Mouse (Mus musculus) liver, postnatal 0 days (tissue): ENCODE results near the gene Dhrs9. TPM values are rescaled to one million over a fixed set of nuclear protein-coding genes. Genes with fewer than 3 reads are reported as not detected.

Source experiments
- ATAC-seq: fragments of 200-750 bp; cut with Nextera tagmentation; 2 replicates; pipeline ENCODE4 v1.8.0; 2017; ENCODE audit warnings: mild to moderate bottlenecking, moderate library complexity
- DNase-seq: peaks from one replicate; pipeline ENCODE4 v3.0.0-alpha.2; 2016
- H3K27ac ChIP-seq: fragments of 300-500 bp; sonication (generic); 2 replicates; pipeline ENCODE4 v1.5.1; 2014; ENCODE audit warnings: antibody characterized with exemption, moderate library complexity, mild to moderate bottlenecking, low read depth
- H3K27me3 ChIP-seq: fragments of 300-500 bp; sonication (generic); 2 replicates; pipeline ENCODE4 v1.6.1; 2014; ENCODE audit warnings: low read length, control low read depth, mixed read lengths; ENCODE audit not compliant: insufficient read depth
- H3K36me3 ChIP-seq: fragments of 300-500 bp; sonication (generic); replicated peaks from 2 replicates; pipeline ENCODE4 v1.6.1; 2014; ENCODE audit warnings: mild to moderate bottlenecking, control low read depth, low read length, moderate library complexity, mixed read lengths; ENCODE audit not compliant: insufficient read depth
- H3K4me1 ChIP-seq: fragments of 300-500 bp; sonication (generic); 2 replicates; pipeline ENCODE4 v1.6.1; 2014; ENCODE audit warnings: antibody characterized with exemption, mild to moderate bottlenecking, control low read depth; ENCODE audit not compliant: insufficient read depth
- H3K4me2 ChIP-seq: fragments of 300-500 bp; sonication (generic); 2 replicates; pipeline ENCODE4 v1.6.1; 2014; ENCODE audit warnings: low read depth, mild to moderate bottlenecking, low read length, moderate library complexity, mixed read lengths
- H3K4me3 ChIP-seq: fragments of 300-500 bp; sonication (generic); 2 replicates; pipeline ENCODE4 v1.5.1; 2014; ENCODE audit warnings: low read depth, low read length
- H3K9ac ChIP-seq: fragments of 300-500 bp; sonication (generic); replicated peaks from 2 replicates; pipeline ENCODE4 v1.6.1; 2014; ENCODE audit warnings: mild to moderate bottlenecking, moderate library complexity
- H3K9me3 ChIP-seq: fragments of 300-500 bp; sonication (generic); 2 replicates; pipeline ENCODE4 v1.6.1; 2016; ENCODE audit warnings: mild to moderate bottlenecking, control low read depth, low read length, mixed read lengths
- CTCF ChIP-seq: sonication (generic); IDR thresholded peaks from 2 replicates; pipeline ENCODE4 v1.5.1; 2016; ENCODE audit warnings: antibody characterized with exemption, low read depth
- EP300 ChIP-seq: IDR thresholded peaks from 2 replicates; pipeline ENCODE4 v1.6.1; 2016; ENCODE audit warnings: antibody characterized with exemption, low read depth, mild to moderate bottlenecking
- WGBS: fragments of 180-500 bp; shearing (Covaris S2); extraction: QIAGEN DNeasy Blood & Tissue Kit; methylation state at CpG from one replicate; pipeline ENCODE4 v1.1.7; 2014; ENCODE audit not compliant: insufficient replicate concordance; 5-methylcytosine and 5-hydroxymethylcytosine counted together
- polyA plus RNA-seq: library from polyadenylated mRNA; unstranded; fragments of >200 nt; fragmentation: Nextera tagmentation; extraction: Ambion mirVana; gene quantifications from 2 replicates; pipeline ENCODE4 v1.2.1, GENCODE M21; 2015

Gene Dhrs9
- polyA plus RNA-seq, 1 experiment from 2014 or later, result 0.27 TPM

DNA sequence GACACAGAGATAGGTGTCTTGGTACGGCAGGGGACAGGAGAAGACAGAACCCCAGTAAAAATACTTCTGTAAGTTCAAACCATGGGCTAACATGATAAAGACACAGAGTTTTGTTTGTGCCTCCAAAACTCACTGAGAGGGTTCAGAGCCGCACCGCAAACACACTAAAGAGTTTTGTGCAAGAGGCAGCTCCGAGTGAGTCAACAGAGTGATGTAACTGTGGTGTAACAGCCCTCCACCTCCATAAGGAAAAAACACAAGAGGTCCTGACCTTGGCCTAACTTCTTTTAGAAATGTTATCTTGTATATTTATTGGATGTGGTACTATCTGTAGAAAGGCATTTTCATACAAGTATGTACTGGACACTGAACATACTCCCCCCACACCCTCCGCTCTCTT, 25.4 kb downstream of the Dhrs9 start:
- Histone ChIP-seq H3K4me3 (peak overlapping the region; percentile 32), H3K9me3 (no peaks in the 10 kb centered on the region), H3K27ac (peak overlapping the region; percentile 92), H3K9ac (peak overlapping the region; percentile 63), H3K4me2 (peak overlapping the region; percentile 59), H3K36me3 (no peaks in the 10 kb centered on the region), H3K4me1 (0 out of 2 replicates have a peak, but pooled peaks cover 9% of the 10 kb centered on the region), H3K27me3 (no peaks in the 10 kb centered on the region)
- DNase-seq (peak; percentile 47), ATAC-seq (peak; percentile 89)
- TF ChIP-seq CTCF (no peak), EP300 (peak; percentile 53)
- 53% methylated on average over 5 of the region's 5 CpGs for WGBS

DNA sequence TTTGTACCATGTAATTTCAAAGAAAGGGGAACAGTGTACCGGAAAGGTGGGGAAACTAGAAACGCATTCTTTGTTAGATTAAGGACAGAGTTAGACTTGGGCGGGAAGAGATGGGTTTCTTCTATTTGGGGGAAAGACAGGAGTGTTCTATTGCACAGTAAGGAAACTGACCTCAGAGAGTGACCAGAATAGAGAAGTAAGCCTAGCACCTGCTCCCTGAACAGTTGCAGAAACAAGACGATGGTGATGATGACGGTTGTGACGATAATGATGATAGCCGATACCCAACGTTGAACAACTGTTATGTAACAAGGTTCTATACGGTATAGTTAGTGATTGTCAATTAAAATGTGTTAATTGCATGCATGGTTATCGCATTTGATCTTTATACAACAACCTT, 34.3 kb downstream of the Dhrs9 start:
- no peak overlapping the region for H3K9ac ChIP-seq
- TF ChIP-seq CTCF (no peak), EP300 (0 out of 2 replicates have a peak, but pooled peaks have one; percentile 41)
- H3K27ac ChIP-seq, result peak overlapping the region; percentile 82
- DNase-seq (no peak), ATAC-seq (peak; percentile 30; the same call in 1 of the 2 replicates)
- 62% methylated on average over 10 of the region's 10 CpGs for WGBS
- H3K4me3 ChIP-seq, result no peak overlapping the region
- 0 out of 2 replicates have a peak overlapping the region, but pooled peaks have one; percentile 27 for H3K4me2 ChIP-seq
- no peaks in the 10 kb centered on the region for H3K27me3 ChIP-seq
- H3K9me3 ChIP-seq, result no peaks in the 10 kb centered on the region
- no peaks in the 10 kb centered on the region for H3K36me3 ChIP-seq
- H3K4me1 ChIP-seq, result peaks cover 7% of the 10 kb centered on the region; the same call in 1 of the 2 replicates

DNA sequence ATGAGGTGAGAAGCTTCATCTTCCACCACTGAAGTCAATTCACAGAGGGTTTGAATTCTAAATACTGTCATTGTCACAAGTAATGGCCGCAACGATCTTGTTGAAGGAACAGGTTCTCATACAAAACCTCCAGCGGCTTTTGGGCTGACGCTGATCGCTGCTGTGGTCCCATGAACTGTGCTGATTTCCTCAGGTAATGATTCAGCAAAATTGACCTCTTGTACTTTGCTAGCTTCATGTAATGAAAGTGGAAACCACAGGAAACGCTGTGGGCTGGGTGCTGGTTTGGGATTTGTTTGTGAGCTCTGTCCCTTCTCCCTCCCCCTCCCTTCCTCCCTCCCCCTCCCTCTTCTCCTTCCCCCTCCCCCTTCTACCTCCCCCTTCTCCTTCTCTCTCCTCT, 34.8 kb downstream of the Dhrs9 start:
- H3K36me3 ChIP-seq, result no peaks in the 10 kb centered on the region
- H3K4me2 ChIP-seq, result peak overlapping the region; percentile 27; the same call in 1 of the 2 replicates
- peaks cover 7% of the 10 kb centered on the region; the same call in 1 of the 2 replicates for H3K4me1 ChIP-seq
- no peak overlapping the region for H3K4me3 ChIP-seq
- no peaks in the 10 kb centered on the region for H3K9me3 ChIP-seq
- no peaks in the 10 kb centered on the region for H3K27me3 ChIP-seq
- H3K27ac ChIP-seq, result peak overlapping the region; percentile 82
- DNase-seq, result peak; percentile 46
- H3K9ac ChIP-seq, result no peak overlapping the region
- WGBS, result 21% methylated on average over 6 of the region's 6 CpGs
- no peak for TF ChIP-seq CTCF
- no peak for TF ChIP-seq EP300
- peak; percentile 87 for ATAC-seq

DNA sequence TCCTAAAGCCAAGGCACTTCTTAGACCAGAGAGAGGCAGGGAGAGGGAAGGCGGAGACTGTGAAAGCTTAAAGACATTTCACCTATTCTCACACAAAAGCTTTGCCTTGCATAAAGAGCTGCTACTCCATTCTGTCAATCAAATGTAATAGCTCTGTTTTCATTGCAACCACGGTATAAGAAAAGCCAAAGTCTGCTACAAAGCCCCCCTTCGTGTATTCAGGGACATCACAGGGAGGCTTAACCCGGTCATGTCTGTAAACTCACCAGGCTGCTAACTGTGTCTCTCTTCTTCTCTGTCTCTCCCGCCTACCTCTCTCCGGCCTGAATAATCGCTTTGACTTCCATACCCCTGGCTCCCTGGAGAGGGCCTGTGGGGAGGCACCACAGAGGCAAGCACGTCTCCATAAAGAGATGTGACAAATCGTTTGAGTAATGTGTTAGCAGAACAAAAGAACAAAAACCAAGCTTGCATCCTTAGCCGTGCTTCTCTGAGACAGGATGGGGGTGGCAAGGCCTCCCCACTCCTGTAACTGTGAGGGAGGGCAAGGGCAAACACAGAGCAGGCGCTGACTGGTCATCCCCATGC, 38.1 kb downstream of the Dhrs9 start:
- no peak for DNase-seq
- 52% methylated on average over 11 of the region's 11 CpGs for whole genome bisulfite sequencing
- TF ChIP-seq EP300 (no peak), CTCF (no peak)

DNA sequence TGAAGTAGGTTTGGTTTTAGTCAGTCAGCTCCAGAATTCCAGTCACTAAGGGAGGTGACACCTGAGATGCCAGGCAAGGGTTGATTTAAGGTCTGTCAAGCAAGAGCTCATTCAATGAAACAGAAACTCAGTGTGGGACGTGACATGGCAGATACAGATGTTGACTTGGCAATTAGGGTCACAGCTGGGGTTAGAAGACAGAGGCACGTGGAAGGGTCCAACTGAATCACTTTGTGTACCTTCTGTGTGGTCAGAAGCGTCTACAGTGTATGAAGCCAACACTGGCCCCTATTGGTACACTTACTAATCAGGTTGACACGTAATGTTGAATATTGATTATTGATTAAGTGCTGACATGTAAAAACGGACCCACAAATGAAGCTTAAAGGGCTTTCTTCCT, 44.6 kb downstream of the Dhrs9 start:
- Histone ChIP-seq H3K4me2 (no peak overlapping the region), H3K9me3 (no peaks in the 10 kb centered on the region), H3K27me3 (no peaks in the 10 kb centered on the region), H3K4me1 (0 out of 2 replicates have a peak, but pooled peaks cover 3% of the 10 kb centered on the region), H3K27ac (no peak overlapping the region), H3K4me3 (no peak overlapping the region), H3K9ac (no peak overlapping the region), H3K36me3 (no peaks in the 10 kb centered on the region)
- 43% methylated on average over 5 of the region's 5 CpGs for WGBS
- no peak for TF ChIP-seq EP300
- no peak for TF ChIP-seq CTCF
- DNase-seq (no peak), ATAC-seq (peak; percentile 54; the same call in 1 of the 2 replicates)

More for the DNA sequence above, 38.1 kb downstream of the Dhrs9 start:
- Histone ChIP-seq H3K4me2 (no peak overlapping the region), H3K36me3 (no peaks in the 10 kb centered on the region), H3K4me1 (no peaks in the 10 kb centered on the region), H3K9me3 (no peaks in the 10 kb centered on the region), H3K9ac (no peak overlapping the region), H3K27me3 (no peaks in the 10 kb centered on the region), H3K27ac (no peak overlapping the region), H3K4me3 (no peak overlapping the region)
- ATAC-seq, result no peak

DNA sequence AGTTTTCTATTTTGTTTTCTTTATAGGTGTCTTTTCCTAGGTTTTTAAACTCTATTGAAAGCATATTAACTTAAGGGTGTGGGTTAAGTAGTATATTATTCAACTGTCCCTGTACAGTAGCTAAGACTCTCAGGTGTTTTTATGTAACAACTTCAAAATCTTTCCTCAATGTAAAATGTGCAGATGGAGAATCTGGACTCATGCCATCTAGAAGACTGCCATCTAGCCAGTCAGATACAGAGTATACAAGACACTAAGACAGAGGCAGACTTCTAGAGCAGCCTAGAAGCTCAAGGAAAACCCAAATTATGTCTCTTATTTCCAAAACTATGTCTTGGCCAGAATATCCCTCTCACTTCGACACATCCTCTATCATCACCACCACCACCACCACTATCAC, 45.8 kb downstream of the Dhrs9 start:
- H3K9ac ChIP-seq, result no peak overlapping the region
- H3K36me3 ChIP-seq, result no peaks in the 10 kb centered on the region
- no peak overlapping the region for H3K27ac ChIP-seq
- TF ChIP-seq EP300 (no peak), CTCF (no peak)
- WGBS, result 63% methylated on average over 1 of the region's 1 CpGs
- no peak overlapping the region for H3K4me2 ChIP-seq
- DNase-seq (no peak), ATAC-seq (no peak)
- H3K9me3 ChIP-seq, result no peaks in the 10 kb centered on the region
- H3K4me3 ChIP-seq, result no peak overlapping the region
- no peaks in the 10 kb centered on the region for H3K27me3 ChIP-seq
- H3K4me1 ChIP-seq, result 0 out of 2 replicates have a peak, but pooled peaks cover 3% of the 10 kb centered on the region
